Mouse (Mus musculus) lung, postnatal 0 days (tissue): ENCODE measurements around the gene Olfr178.

Experiments
- CTCF ChIP-seq: IDR thresholded peaks from 2 replicates; pipeline ENCODE4 v1.5.1; 2016; ENCODE audit warnings: antibody characterized with exemption, mild to moderate bottlenecking
- EP300 ChIP-seq: IDR thresholded peaks from 2 replicates; pipeline ENCODE4 v1.6.1; 2016; ENCODE audit warnings: antibody characterized with exemption, mild to moderate bottlenecking, control low read depth

DNA sequence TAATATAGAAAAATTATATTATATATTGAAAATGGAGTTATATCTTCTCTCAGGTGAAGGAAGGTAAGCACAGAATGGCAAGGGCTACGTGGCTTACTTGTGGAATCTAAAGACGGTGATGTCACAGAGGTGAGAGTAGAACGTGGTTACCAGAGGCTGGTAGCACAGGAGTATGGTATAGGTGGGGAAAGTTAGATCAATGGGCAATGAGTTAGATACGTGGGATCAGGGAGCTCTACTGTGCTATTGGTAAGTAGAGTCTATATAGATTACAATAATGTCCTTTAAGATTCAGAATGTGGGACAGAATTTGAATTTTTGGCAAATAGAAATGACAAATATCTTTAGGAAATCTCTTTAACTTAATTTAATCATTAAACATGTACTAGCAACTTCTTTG lies 37.4 kb upstream of the Olfr178 start, which contains the start of gene Olfr180:
- no peak for TF ChIP-seq CTCF
- TF ChIP-seq EP300: no peak
